ENCODE assay signal across 21 mouse cellular contexts in the genomic region with DNA sequence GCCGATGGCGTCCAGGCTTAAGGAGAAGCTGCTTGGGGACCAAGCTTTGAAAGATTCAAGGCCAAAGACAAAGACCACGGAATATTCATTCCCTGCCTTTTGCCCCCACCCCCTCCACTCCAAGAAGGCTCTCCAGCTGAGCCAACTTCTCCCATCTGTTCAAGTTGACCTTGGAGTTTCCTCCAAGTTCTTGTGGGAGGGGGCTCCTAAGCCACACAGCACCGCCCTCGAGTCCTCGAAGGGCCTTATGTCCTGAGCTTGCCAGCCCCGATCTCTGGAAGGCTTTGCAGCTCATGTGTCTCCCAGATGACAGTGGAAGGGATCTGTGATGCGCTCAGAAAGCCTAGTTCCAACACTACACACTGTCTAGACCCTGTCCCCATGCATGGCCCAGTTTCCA. TPM values are rescaled to one million over a fixed set of nuclear protein-coding genes. Genes with fewer than 3 reads are reported as not detected.
A peak's percentile ranks its signal among the peaks of the same experiment; 100 is the strongest.
DNase-seq lines count a peak whose midpoint lies in the region; ATAC-seq lines count a peak whose summit lies in the region.
"Had no signal": no experiment of that assay in that cellular context is flagged by ENCODE, and none has a peak within 500 bp of the region (broad histone marks: within the 10 kb centered on the region; RNA-seq: fewer than 3 reads in every experiment).

No protein-coding gene starts in this region.

- H3K36me3 ChIP-seq in limb, embryonic 15.5 days, result no peaks in the 10 kb centered on the region
- H3K36me3 ChIP-seq in limb, embryonic 10.5 days, result no peaks in the 10 kb centered on the region
- H3K36me3 ChIP-seq in embryonic facial prominence, embryonic 15.5 days, result no peaks in the 10 kb centered on the region
- H3K36me3 ChIP-seq: forebrain, embryonic 10.5 days; hindbrain, embryonic 15.5 days; limb, embryonic 12.5 days; liver, embryonic 13.5 days; lung, embryonic 15.5 days; midbrain, embryonic 12.5 days had no signal

- H3K4me2 ChIP-seq in limb, embryonic 15.5 days, result no peak overlapping the region
- H3K4me2 ChIP-seq in embryonic facial prominence, embryonic 15.5 days (replicated peaks), result no peak overlapping the region
- H3K4me2 ChIP-seq: hindbrain, embryonic 15.5 days; limb, embryonic 12.5 days; liver, embryonic 13.5 days; lung, embryonic 15.5 days; midbrain, embryonic 12.5 days had no signal

- no peak overlapping the region for H3K9ac ChIP-seq in limb, embryonic 15.5 days
- no peak overlapping the region for H3K9ac ChIP-seq in embryonic facial prominence, embryonic 15.5 days
- H3K9ac ChIP-seq: hindbrain, embryonic 15.5 days; limb, embryonic 12.5 days; liver, embryonic 13.5 days; lung, embryonic 15.5 days; midbrain, embryonic 12.5 days had no signal

- H3K27ac ChIP-seq in limb, embryonic 15.5 days, result peak overlapping the region; percentile 86; the same call in 1 of the 2 replicates
- no peak overlapping the region for H3K27ac ChIP-seq in limb, embryonic 10.5 days
- H3K27ac ChIP-seq in embryonic facial prominence, embryonic 15.5 days (replicated peaks), result peak overlapping the region; percentile 70; the same call in 1 of the 2 replicates
- H3K27ac ChIP-seq: forebrain, embryonic 10.5 days; hindbrain, embryonic 15.5 days; kidney, postnatal 0 days; limb, embryonic 12.5 days; liver, embryonic 13.5 days; midbrain, embryonic 12.5 days had no signal

- ATAC-seq in limb, embryonic 15.5 days (ENCODE audit: insufficient number of reproducible peaks, low FRiP score, low TSS enrichment, low read depth), result no peak
- ATAC-seq in embryonic facial prominence, embryonic 15.5 days (ENCODE audit: insufficient number of reproducible peaks, low FRiP score, low TSS enrichment, low read depth), result no peak
- ATAC-seq: intestine, postnatal 0 days; Patski had no signal

- 74% methylated on average over 8 of the region's 8 CpGs for WGBS in limb, embryonic 15.5 days
- 89% methylated on average over 8 of the region's 8 CpGs for WGBS in limb, embryonic 10.5 days
- 70% methylated on average over 8 of the region's 8 CpGs for WGBS in embryonic facial prominence, embryonic 15.5 days

- H3K4me3 ChIP-seq in limb, embryonic 15.5 days, result no peak overlapping the region
- no peak overlapping the region for H3K4me3 ChIP-seq in limb, embryonic 10.5 days
- H3K4me3 ChIP-seq in embryonic facial prominence, embryonic 15.5 days (replicated peaks), result no peak overlapping the region
- H3K4me3 ChIP-seq: forebrain, embryonic 10.5 days; hindbrain, embryonic 15.5 days; limb, embryonic 12.5 days; liver, embryonic 13.5 days; lung, embryonic 15.5 days; midbrain, embryonic 12.5 days had no signal

- peaks cover 38% of the 10 kb centered on the region for H3K4me1 ChIP-seq in limb, embryonic 15.5 days
- peaks cover 17% of the 10 kb centered on the region for H3K4me1 ChIP-seq in limb, embryonic 10.5 days
- peaks cover 33% of the 10 kb centered on the region for H3K4me1 ChIP-seq in embryonic facial prominence, embryonic 15.5 days
- H3K4me1 ChIP-seq: liver, embryonic 13.5 days had no signal

- intact Hi-C loops in gastrocnemius, postnatal 36 days (cut with DNase I), result no loop called here

- peak; percentile 15 for DNase-seq in gastrocnemius, adult 18-20 months (ENCODE audit: low spot score)
- DNase-seq in gastrocnemius, postnatal 36 days, result no peak
- no peak for DNase-seq in limb, embryonic 10.5 days (ENCODE audit: low spot score)
- peak; percentile 53 for DNase-seq in testis, postnatal 14 days (ENCODE audit: low spot score)
- DNase-seq in ovary, adult 18-20 months (ENCODE audit: low spot score), result no peak
- DNase-seq: adrenal gland, postnatal 25 days; liver, embryonic 13.5 days; right cerebral cortex, postnatal 4 days; thymus, postnatal 25 days had no signal

- H3K27me3 ChIP-seq in limb, embryonic 15.5 days, result no peaks in the 10 kb centered on the region; the same call in 1 of the 2 replicates
- peaks cover 7% of the 10 kb centered on the region for H3K27me3 ChIP-seq in limb, embryonic 10.5 days (ENCODE audit: low read depth, poor library complexity, severe bottlenecking)
- H3K27me3 ChIP-seq in embryonic facial prominence, embryonic 15.5 days, result no peaks in the 10 kb centered on the region
- H3K27me3 ChIP-seq: hindbrain, embryonic 15.5 days; limb, embryonic 12.5 days; lung, embryonic 15.5 days; midbrain, embryonic 12.5 days had no signal

- H3K9me3 ChIP-seq in limb, embryonic 15.5 days, result no peaks in the 10 kb centered on the region
- no peaks in the 10 kb centered on the region for H3K9me3 ChIP-seq in limb, embryonic 10.5 days (replicated peaks)
- H3K9me3 ChIP-seq in embryonic facial prominence, embryonic 15.5 days (replicated peaks), result no peaks in the 10 kb centered on the region
- H3K9me3 ChIP-seq: forebrain, embryonic 10.5 days; hindbrain, embryonic 15.5 days; limb, embryonic 12.5 days; liver, embryonic 13.5 days; lung, embryonic 15.5 days had no signal

RNA-seq across cellular contexts. Expression of gene Rnf112, which starts 6.6 kb away (rescaled TPM):
- total RNA-seq in gastrocnemius, adult 18-20 months (2021), result not detected
- total RNA-seq in gastrocnemius, postnatal 36 days (2021), result under 1 TPM; 0.07 to 0.23 TPM
- 0.78 and 0.82 TPM in 2 replicates for polyA plus RNA-seq in limb, embryonic 15.5 days (2015; fragmentation: Nextera tagmentation; extraction: Ambion mirVana)
- polyA plus RNA-seq in limb, embryonic 10.5 days (2016; fragmentation: Nextera tagmentation; extraction: Ambion mirVana), result 0.10 and 0.23 TPM in 2 replicates
- polyA plus RNA-seq in embryonic facial prominence, embryonic 15.5 days (2015; fragmentation: Nextera tagmentation; extraction: Ambion mirVana), result 1.4 and 2.1 TPM in 2 replicates
- total RNA-seq: monocyte, adult 5-6 weeks had no signal
- polyA plus RNA-seq: C2C12, Patski had no signal

RNA-seq across cellular contexts. Expression of gene Mfap4, which starts 37.9 kb away (rescaled TPM):
- total RNA-seq in gastrocnemius, adult 18-20 months (2021), result 1 to 10 TPM; 6.5 to 7.4 TPM
- total RNA-seq in gastrocnemius, postnatal 36 days (2021), result 10 to 100 TPM; 26.7 to 34.9 TPM
- polyA plus RNA-seq in limb, embryonic 15.5 days (2015; fragmentation: Nextera tagmentation; extraction: Ambion mirVana), result 540 and 575 TPM in 2 replicates
- 124 and 208 TPM in 2 replicates for polyA plus RNA-seq in limb, embryonic 10.5 days (2016; fragmentation: Nextera tagmentation; extraction: Ambion mirVana)
- 404 and 406 TPM in 2 replicates for polyA plus RNA-seq in embryonic facial prominence, embryonic 15.5 days (2015; fragmentation: Nextera tagmentation; extraction: Ambion mirVana)
- total RNA-seq: monocyte, adult 5-6 weeks had no signal
- polyA plus RNA-seq: C2C12, Patski had no signal

RNA-seq across cellular contexts. Expression of gene Mapk7, which starts 46.9 kb away (rescaled TPM):
- total RNA-seq in gastrocnemius, adult 18-20 months (2021), result 1 to 10 TPM; 3.5 to 4.1 TPM
- total RNA-seq in gastrocnemius, postnatal 36 days (2021), result 1 to 10 TPM; 2.6 to 3.8 TPM
- polyA plus RNA-seq in limb, embryonic 15.5 days (2015; fragmentation: Nextera tagmentation; extraction: Ambion mirVana), result 59.4 and 65.0 TPM in 2 replicates
- polyA plus RNA-seq in limb, embryonic 10.5 days (2016; fragmentation: Nextera tagmentation; extraction: Ambion mirVana), result 87.2 and 94.7 TPM in 2 replicates
- polyA plus RNA-seq in embryonic facial prominence, embryonic 15.5 days (2015; fragmentation: Nextera tagmentation; extraction: Ambion mirVana), result 61.9 and 62.9 TPM in 2 replicates

RNA-seq across cellular contexts. Expression of gene B9d1, which starts 57.6 kb away (rescaled TPM):
- 1 to 10 TPM; 3.8 to 4.0 TPM for total RNA-seq in gastrocnemius, adult 18-20 months (2021)
- 1 to 10 TPM; 3.9 to 5.2 TPM for total RNA-seq in gastrocnemius, postnatal 36 days (2021)
- 20.7 and 24.8 TPM in 2 replicates for polyA plus RNA-seq in limb, embryonic 15.5 days (2015; fragmentation: Nextera tagmentation; extraction: Ambion mirVana)
- 45.3 and 46.7 TPM in 2 replicates for polyA plus RNA-seq in limb, embryonic 10.5 days (2016; fragmentation: Nextera tagmentation; extraction: Ambion mirVana)
- 37.3 and 43.7 TPM in 2 replicates for polyA plus RNA-seq in embryonic facial prominence, embryonic 15.5 days (2015; fragmentation: Nextera tagmentation; extraction: Ambion mirVana)
- total RNA-seq: monocyte, adult 5-6 weeks had no signal

Comparison
In these comparisons a context has a peak if more than half of its experiments do, and no peak if none do; other contexts are left out.
1. DNase-seq: peak in gastrocnemius, adult 18-20 months (single experiment) and testis, postnatal 14 days (single experiment); none in gastrocnemius, postnatal 36 days (0 of 2), limb, embryonic 10.5 days (single experiment) and ovary, adult 18-20 months (single experiment).